Mouse (Mus musculus) heart, embryonic 12.5 days (tissue): ENCODE results near the gene Scamp2. TPM values are rescaled to one million over a fixed set of nuclear protein-coding genes. Genes with fewer than 3 reads are reported as not detected.

Experiments
- ATAC-seq: fragments of 200-750 bp; cut with Nextera tagmentation; 2 replicates; pipeline ENCODE4 v1.8.0; 2017; ENCODE audit warnings: moderate TSS enrichment, moderate library complexity; ENCODE audit not compliant: insufficient number of reproducible peaks, low FRiP score
- H3K27ac ChIP-seq: fragments of 300-500 bp; sonication (generic); 2 replicates; pipeline ENCODE4 v1.5.1; 2016; ENCODE audit warnings: mild to moderate bottlenecking, moderate library complexity; ENCODE audit not compliant: poor library complexity, severe bottlenecking
- H3K27me3 ChIP-seq: fragments of 300-500 bp; sonication (generic); replicated peaks from 2 replicates; pipeline ENCODE4 v1.6.1; 2016; ENCODE audit warnings: mild to moderate bottlenecking, moderate library complexity
- H3K36me3 ChIP-seq: fragments of 300-500 bp; sonication (generic); 2 replicates; pipeline ENCODE4 v1.6.1; 2016; ENCODE audit warnings: mild to moderate bottlenecking, moderate library complexity
- H3K4me1 ChIP-seq: fragments of 300-500 bp; sonication (generic); replicated peaks from 2 replicates; pipeline ENCODE4 v1.6.1; 2016; ENCODE audit warnings: mild to moderate bottlenecking
- H3K4me2 ChIP-seq: fragments of 300-500 bp; sonication (generic); 2 replicates; pipeline ENCODE4 v1.6.1; 2016; ENCODE audit warnings: mild to moderate bottlenecking, moderate library complexity
- H3K4me3 ChIP-seq: fragments of 300-500 bp; sonication (generic); 2 replicates; pipeline ENCODE4 v1.5.1; 2016; ENCODE audit warnings: mild to moderate bottlenecking
- H3K9ac ChIP-seq: fragments of 300-500 bp; sonication (generic); 2 replicates; pipeline ENCODE4 v1.6.1; 2016; ENCODE audit warnings: mild to moderate bottlenecking, moderate library complexity
- H3K9me3 ChIP-seq: fragments of 300-500 bp; sonication (generic); replicated peaks from 2 replicates; pipeline ENCODE4 v1.6.1; 2016; ENCODE audit warnings: mild to moderate bottlenecking, moderate library complexity
- WGBS: fragments of 180-500 bp; shearing (Covaris S2); methylation state at CpG from one replicate; pipeline ENCODE4 v1.1.7; 2016; 5-methylcytosine and 5-hydroxymethylcytosine counted together
- polyA plus RNA-seq: library from polyadenylated mRNA; unstranded; fragments of >200 nt; fragmentation: Nextera tagmentation; extraction: Ambion mirVana; gene quantifications from 2 replicates; pipeline ENCODE4 v1.2.1, GENCODE M21; 2016

Gene Scamp2
- polyA plus RNA-seq, 1 experiment from 2014 or later, result 52.5 TPM

DNA sequence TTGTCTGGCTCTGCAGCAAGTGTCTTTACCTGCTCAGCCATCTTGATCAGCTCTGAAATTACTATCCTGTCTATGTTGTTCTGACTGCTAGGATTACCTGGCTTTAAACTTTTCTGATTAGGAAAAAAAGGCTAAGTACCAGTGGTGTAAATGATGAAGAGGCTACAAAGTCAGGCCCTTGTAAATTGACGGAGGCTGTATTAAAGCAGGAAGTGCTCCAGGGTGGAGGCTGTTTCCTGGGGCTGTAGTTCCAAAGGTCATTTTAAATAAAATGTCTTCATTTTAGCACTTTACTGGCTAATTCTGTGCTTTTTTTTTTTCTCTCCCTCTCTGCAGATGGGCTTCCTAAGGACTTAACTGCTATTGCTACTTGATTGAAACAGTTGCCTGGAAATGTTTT lies 28.8 kb upstream of the Scamp2 start:
- Histone ChIP-seq H3K9ac (no peak overlapping the region), H3K4me3 (no peak overlapping the region), H3K4me2 (no peak overlapping the region), H3K4me1 (peaks cover 4% of the 10 kb centered on the region), H3K27ac (no peak overlapping the region), H3K27me3 (no peaks in the 10 kb centered on the region), H3K9me3 (no peaks in the 10 kb centered on the region), H3K36me3 (peaks cover 53% of the 10 kb centered on the region)
- no peak for ATAC-seq
- WGBS, result 77% methylated on average over 1 of the region's 1 CpGs

DNA sequence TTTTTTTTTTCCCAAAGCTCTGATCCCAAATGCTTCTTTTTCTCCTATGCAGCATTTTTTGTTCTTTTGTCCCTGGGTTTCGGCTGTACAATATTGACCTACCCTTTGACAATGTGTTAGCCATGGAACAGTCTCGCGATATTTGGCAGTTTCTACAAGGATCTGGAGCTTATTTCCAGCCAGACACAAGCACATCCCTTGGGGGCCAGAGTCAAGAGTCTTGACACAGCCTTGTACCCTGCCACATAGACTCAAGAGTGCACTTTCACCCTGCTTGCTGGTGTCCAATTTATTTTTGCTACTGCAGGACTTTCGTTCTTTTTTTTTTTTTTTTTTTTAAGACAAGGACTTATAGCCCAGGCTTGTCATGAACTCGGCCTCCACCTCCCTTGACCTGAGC lies 24.4 kb upstream of the Scamp2 start:
- Histone ChIP-seq H3K4me2 (peak overlapping the region; percentile 71; the same call in 1 of the 2 replicates), H3K27ac (no peak overlapping the region), H3K36me3 (peaks cover 58% of the 10 kb centered on the region), H3K9ac (no peak overlapping the region; the same call in 1 of the 2 replicates), H3K4me3 (peak overlapping the region; percentile 81), H3K4me1 (peaks cover 14% of the 10 kb centered on the region), H3K9me3 (no peaks in the 10 kb centered on the region), H3K27me3 (no peaks in the 10 kb centered on the region)
- ATAC-seq, result no peak
- WGBS, result 87% methylated on average over 5 of the region's 5 CpGs

DNA sequence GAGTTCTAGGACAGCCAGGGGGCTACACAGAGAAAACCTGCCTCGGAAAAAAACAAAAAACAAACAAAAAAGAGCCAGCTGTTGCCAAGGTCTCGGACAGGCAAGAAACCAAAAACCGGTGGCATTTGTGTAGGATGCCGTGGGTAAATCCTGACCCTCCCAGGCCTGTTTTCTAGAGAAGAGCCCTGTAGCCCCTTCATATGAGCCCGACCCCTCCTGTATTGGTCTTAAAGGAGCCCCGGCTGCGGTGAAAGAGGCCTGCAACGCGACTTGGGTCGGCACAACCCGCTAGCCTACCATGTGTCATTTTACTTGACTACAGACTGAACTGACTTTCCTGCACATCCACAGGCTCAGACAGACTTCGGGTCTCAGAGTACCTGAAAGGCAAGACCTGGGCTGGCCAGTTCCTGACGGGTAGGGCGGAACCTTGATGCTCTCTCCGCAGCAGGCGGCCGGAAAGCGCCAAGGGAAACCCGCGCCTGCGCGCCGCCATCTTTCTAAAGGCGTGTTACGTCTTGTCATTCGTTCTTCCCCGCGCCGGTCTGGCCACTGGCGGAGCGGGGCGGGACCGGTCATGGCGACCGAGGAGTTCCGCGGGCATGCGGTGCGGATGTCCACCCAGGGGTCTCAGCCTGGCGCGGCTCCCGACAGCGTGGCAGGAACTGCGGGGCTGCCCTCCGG lies 23.6 kb upstream of the Scamp2 start, which contains the start of gene Fam219b:
TSS of gene Fam219b (plus strand) at position 485 of the 684 bp plus-strand sequence.
- Histone ChIP-seq H3K27me3 (no peaks in the 10 kb centered on the region), H3K4me3 (peak within 1 kb of the TSS; percentile 81), H3K9me3 (no peaks in the 10 kb centered on the region), H3K4me2 (peak within 1 kb of the TSS; percentile 71), H3K4me1 (peaks cover 14% of the 10 kb centered on the region), H3K27ac (peak within 1 kb of the TSS; percentile 83), H3K9ac (peak within 1 kb of the TSS; percentile 85), H3K36me3 (peaks cover 52% of the 10 kb centered on the region)
- peak; percentile 85 for ATAC-seq
- 3% methylated on average over 45 of the region's 45 CpGs for WGBS

DNA sequence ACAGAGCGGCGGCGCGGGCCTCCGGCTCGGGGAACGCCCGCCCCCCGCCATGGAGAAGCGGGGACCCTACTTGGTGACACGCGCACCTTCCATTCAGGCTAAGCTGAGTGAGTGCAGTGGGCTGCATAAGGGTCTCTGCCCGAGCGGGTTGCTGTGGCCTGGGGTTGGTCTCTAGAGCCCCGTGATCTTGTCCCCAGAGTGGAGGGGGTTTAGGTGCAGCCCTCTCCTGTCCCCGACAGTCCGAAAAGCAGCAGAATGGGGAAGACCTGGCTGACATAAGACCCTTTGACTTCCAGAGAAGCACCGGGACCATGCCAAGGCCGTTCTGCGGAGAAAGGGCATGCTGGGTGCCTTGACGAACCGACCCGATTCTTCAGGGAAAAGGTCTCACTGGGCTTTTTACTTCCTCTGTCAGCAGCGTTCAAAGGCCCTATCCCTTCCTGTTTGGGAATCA lies 23.0 kb upstream of the Scamp2 start:
- Histone ChIP-seq H3K9me3 (no peaks in the 10 kb centered on the region), H3K4me3 (peak overlapping the region; percentile 81), H3K9ac (peak overlapping the region; percentile 85), H3K4me1 (peaks cover 14% of the 10 kb centered on the region), H3K4me2 (peak overlapping the region; percentile 71), H3K36me3 (peaks cover 52% of the 10 kb centered on the region), H3K27ac (peak overlapping the region; percentile 83), H3K27me3 (no peaks in the 10 kb centered on the region)
- peak; percentile 54 for ATAC-seq
- under 1% methylated on average over 24 of the region's 24 CpGs for WGBS

DNA sequence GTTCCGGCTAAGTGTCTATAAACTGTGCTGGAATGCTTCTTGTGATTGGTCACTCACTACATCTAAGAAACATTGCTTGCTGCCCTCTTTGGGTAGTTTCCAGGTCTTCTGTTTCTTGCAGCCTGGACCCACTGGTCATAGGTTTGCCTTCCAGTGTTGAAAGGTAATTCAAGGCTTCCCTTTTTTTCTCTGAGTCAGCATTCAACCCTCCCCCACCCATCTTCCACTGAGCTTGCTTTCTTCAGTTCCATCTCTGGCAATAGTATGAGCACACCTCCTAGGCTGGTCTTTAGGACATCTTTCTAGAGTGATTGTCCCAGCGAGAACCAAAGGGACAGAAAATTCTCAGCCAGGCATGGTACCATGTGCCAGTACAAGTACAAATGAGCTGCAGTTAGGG lies 21.2 kb upstream of the Scamp2 start:
- 87% methylated on average over 2 of the region's 2 CpGs for WGBS
- peaks cover 56% of the 10 kb centered on the region for H3K36me3 ChIP-seq

DNA sequence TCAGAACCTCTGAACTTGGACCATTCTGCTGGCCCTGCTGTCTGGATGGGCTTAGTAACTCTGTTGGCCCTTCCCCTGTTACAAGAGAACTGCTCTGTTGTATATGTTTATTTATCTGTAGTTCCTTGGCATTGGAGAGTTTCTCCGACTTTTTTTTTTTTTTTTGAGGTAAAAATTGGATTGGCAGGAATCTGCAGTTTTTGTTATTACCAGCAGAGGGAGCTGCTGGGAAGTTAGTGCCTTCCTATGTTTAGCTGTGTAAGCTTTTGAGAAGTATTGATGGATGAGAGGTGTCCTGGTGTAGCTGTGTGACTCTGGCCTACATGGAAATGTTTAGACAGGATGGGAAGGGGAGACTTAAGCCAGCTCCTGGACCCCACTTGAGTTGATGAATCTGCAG lies 19.4 kb upstream of the Scamp2 start:
- Histone ChIP-seq H3K9me3 (no peaks in the 10 kb centered on the region), H3K4me2 (no peak overlapping the region), H3K4me3 (no peak overlapping the region), H3K9ac (no peak overlapping the region), H3K36me3 (peaks cover 70% of the 10 kb centered on the region), H3K4me1 (peaks cover 14% of the 10 kb centered on the region), H3K27ac (no peak overlapping the region), H3K27me3 (no peaks in the 10 kb centered on the region)
- no peak for ATAC-seq
- 13% methylated on average over 1 of the region's 1 CpGs for WGBS

More for the DNA sequence above, 21.2 kb upstream of the Scamp2 start:
- Histone ChIP-seq H3K27me3 (no peaks in the 10 kb centered on the region), H3K4me2 (no peak overlapping the region), H3K27ac (no peak overlapping the region), H3K9ac (no peak overlapping the region), H3K4me1 (peaks cover 14% of the 10 kb centered on the region), H3K9me3 (no peaks in the 10 kb centered on the region), H3K4me3 (no peak overlapping the region)
- no peak for ATAC-seq

DNA sequence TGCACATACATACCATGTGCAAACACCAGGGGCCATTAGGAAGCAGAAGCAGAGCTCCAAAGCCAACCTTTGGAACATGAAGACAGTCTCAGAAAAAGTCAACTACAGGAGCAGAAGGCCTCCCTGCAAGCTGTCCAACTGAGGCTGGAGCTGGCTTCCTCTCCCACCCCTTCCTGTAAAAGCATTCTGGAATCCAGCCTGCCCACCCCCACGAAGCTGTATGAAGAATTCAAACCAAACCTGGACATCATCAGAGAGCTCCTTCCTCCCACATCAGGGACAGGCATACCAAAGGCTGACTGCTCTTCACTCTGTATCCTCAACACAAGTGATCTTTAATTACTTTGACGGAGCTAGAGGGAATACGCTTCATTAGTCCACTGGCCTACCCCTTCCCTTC lies 16.8 kb upstream of the Scamp2 start:
- H3K27ac ChIP-seq, result no peak overlapping the region
- no peak overlapping the region for H3K9ac ChIP-seq
- ATAC-seq, result no peak
- no peaks in the 10 kb centered on the region for H3K9me3 ChIP-seq
- H3K36me3 ChIP-seq, result peaks cover 89% of the 10 kb centered on the region
- peaks cover 18% of the 10 kb centered on the region for H3K4me1 ChIP-seq
- H3K27me3 ChIP-seq, result no peaks in the 10 kb centered on the region
- WGBS, result 79% methylated on average over 3 of the region's 3 CpGs
- no peak overlapping the region for H3K4me3 ChIP-seq
- H3K4me2 ChIP-seq, result no peak overlapping the region

DNA sequence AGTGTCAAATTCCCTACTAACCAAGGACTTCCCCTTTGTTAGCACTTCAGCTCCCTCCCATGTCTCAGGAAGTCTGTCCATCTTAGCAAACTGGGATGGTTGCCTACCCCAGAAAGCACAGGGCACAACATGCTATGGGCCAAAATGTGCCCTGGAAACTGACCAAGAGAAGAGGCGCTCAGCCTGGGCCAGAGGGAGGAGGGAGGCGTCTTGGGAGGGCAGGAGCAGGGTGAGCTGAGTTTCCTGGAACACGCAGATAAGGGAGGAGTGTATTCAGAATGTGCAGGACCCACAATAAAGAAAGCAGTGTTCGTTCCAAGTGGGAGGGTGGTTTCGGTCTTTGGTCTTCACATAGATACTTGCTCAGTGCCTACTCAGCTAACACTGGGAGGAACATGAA lies 13.5 kb upstream of the Scamp2 start:
- H3K4me2 ChIP-seq, result no peak overlapping the region
- H3K9me3 ChIP-seq, result no peaks in the 10 kb centered on the region
- no peak for ATAC-seq
- no peak overlapping the region for H3K4me3 ChIP-seq
- 51% methylated on average over 5 of the region's 5 CpGs for WGBS
- peaks cover 42% of the 10 kb centered on the region for H3K4me1 ChIP-seq
- no peak overlapping the region for H3K9ac ChIP-seq
- no peaks in the 10 kb centered on the region for H3K27me3 ChIP-seq
- H3K27ac ChIP-seq, result no peak overlapping the region
- peaks cover 69% of the 10 kb centered on the region for H3K36me3 ChIP-seq

DNA sequence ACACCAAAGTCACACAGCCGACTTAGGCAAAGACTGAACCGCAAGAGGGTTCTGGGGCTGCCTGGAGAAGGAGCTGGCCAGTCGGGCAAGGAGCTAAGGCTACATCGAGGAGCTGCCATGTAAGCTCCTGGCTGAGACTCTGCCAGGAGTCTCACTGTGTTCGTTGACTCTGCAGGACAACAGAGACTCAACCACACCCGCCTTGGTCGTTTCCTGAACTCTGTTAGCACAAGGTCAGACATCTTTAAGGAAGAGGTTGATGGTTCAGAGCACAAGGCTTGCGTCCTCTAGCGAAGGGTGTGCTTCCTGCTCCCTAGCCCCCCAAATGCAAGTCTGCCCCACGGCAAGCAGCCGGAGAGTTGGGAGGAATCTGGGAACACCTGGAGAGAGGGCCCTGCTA lies 12.9 kb upstream of the Scamp2 start:
- no peak for ATAC-seq
- Histone ChIP-seq H3K9ac (no peak overlapping the region), H3K27me3 (no peaks in the 10 kb centered on the region), H3K4me2 (no peak overlapping the region), H3K4me1 (peaks cover 42% of the 10 kb centered on the region), H3K4me3 (no peak overlapping the region), H3K36me3 (peaks cover 63% of the 10 kb centered on the region), H3K9me3 (no peaks in the 10 kb centered on the region), H3K27ac (no peak overlapping the region)
- 84% methylated on average over 11 of the region's 11 CpGs for WGBS

DNA sequence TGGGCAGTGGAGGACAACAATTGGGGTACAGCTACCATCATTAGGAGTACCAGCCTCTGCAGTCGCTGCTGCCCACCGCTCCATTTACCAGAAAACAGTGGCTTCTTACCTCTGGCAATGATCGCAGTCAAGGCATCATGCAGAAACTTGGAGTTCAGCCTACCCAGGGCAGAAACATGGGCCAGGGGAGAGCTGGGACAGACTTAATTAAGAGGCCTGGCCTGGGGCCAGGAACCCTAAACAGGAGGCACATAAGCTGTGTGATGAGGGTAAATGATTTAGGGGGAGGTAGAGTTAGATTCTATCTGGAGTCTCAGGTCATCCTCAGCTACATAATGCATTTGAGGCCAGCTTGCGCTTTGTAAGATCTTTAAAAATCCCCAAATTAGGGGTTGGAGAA lies 11.6 kb upstream of the Scamp2 start:
- H3K27me3 ChIP-seq, result no peaks in the 10 kb centered on the region
- no peak overlapping the region for H3K4me3 ChIP-seq
- H3K9me3 ChIP-seq, result no peaks in the 10 kb centered on the region
- 92% methylated on average over 4 of the region's 4 CpGs for WGBS
- H3K9ac ChIP-seq, result no peak overlapping the region
- H3K4me1 ChIP-seq, result peaks cover 42% of the 10 kb centered on the region
- peak overlapping the region; percentile 93; the same call in 1 of the 2 replicates for H3K27ac ChIP-seq
- no peak for ATAC-seq
- peaks cover 50% of the 10 kb centered on the region for H3K36me3 ChIP-seq
- no peak overlapping the region for H3K4me2 ChIP-seq

DNA sequence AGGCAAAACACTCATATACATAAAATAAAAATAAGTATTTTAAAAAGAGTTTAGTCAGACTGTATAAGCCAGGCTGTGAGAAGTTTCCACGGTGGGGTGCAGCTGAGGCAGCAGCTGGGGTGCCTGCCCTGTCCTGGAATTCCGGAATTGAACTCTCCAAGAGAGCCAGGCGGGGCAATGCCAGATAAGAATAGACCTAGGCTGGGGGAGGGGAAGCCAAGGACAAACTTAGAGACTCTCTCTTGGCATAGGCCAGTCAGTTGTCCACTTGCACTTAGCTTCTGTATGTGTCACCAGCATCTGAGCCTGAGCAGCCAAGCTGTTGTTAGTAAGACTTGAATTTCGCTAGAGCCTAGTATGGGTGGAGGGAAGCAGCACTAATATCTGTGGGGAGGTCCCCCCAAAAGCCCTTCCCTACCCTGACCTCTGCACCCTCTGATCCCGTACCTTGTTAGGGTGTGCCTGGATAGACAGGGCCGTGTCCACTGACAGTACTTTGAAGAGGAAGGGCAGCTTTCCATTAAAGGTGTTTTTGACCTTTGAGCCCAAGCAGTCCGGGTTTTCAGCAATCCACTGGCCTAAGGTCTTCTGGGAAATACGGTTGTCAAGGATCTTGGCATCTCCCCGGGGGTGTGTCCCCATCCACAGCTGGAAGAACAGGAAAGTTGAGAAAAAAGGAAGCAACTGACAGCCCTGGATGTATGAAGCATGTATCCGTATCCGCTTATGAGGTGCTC lies 10.4 kb upstream of the Scamp2 start:
- WGBS, result 56% methylated on average over 11 of the region's 11 CpGs
- H3K36me3 ChIP-seq, result peaks cover 39% of the 10 kb centered on the region
- H3K9ac ChIP-seq, result peak overlapping the region; percentile 36; the same call in 1 of the 2 replicates
- peak overlapping the region; percentile 93 for H3K27ac ChIP-seq
- no peaks in the 10 kb centered on the region for H3K9me3 ChIP-seq
- peak; percentile 52; the same call in 1 of the 2 replicates for ATAC-seq
- no peaks in the 10 kb centered on the region for H3K27me3 ChIP-seq
- H3K4me3 ChIP-seq, result peak overlapping the region; percentile 9; the same call in 1 of the 2 replicates
- peak overlapping the region; percentile 43 for H3K4me2 ChIP-seq
- H3K4me1 ChIP-seq, result peaks cover 42% of the 10 kb centered on the region
